Mouse (Mus musculus) mature B cell (primary cell): ENCODE results near the gene Pheta1.
"Not testable (repeated sequence)": the region's sequence is repeated elsewhere in the genome, so short reads cannot be mapped to it uniquely, and the experiment has no call there.

Experiments
- in situ Hi-C: fragments of 300-500 bp; cut with MboI; formaldehyde crosslinking; loops from 2 replicates; pipeline ENCODE4 v1.14.3; 2019

Pheta1 gene

GRCm38 (mm10) chr5:121843138-121843905 lies 5.5 kb upstream of the Pheta1 start:
- in situ Hi-C loops, result loop anchor here (5.0 kb wide), 1 partner anchor 36 kb away; no protein-coding TSS in a partner anchor

DNA sequence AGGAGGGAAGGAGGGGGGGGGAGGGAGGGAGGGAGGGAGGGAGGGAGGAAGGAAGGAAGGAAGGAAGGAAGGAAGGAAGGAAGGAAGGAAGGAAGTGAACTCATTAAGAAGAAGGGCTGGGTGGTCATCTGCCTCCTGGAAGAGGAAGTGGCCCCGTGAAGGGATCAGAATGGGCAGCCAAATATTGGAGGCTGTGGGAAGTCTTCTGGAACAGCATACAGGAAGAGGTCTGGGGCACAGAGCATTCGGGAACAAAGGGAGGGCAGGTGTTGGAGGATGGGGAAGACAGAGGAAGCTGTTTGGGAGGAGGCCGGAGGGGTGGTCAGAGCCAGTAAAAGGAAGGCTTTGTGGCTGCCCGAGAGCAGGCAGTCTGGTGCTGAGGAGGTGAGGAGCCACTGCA lies 3.4 kb upstream of the Pheta1 start:
- in situ Hi-C loops, result no loop called here

DNA sequence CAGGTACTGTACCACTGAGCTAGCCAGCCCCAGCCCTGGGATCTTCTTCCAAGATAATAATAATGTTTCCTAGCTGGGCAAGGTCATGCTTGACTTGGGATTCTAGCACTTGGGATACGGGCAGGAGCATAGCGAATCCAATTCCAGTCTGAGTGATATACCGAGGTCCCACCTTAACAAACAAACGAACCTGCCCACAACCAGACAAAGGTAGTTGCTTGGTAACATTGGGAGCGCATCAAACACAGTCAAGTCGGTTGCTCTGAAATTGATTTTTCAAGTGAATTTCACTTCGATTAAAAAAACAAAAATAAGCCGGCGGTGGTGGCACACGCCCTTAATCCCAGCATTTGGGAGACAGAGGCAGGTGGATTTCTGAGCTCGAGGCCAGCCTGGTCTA lies 2.5 kb upstream of the Pheta1 start:
- in situ Hi-C loops, result no loop called here

GRCm38 (mm10) chr5:121847269-121847668 lies 1.5 kb upstream of the Pheta1 start:
- in situ Hi-C loops, result not testable (repeated sequence)

DNA sequence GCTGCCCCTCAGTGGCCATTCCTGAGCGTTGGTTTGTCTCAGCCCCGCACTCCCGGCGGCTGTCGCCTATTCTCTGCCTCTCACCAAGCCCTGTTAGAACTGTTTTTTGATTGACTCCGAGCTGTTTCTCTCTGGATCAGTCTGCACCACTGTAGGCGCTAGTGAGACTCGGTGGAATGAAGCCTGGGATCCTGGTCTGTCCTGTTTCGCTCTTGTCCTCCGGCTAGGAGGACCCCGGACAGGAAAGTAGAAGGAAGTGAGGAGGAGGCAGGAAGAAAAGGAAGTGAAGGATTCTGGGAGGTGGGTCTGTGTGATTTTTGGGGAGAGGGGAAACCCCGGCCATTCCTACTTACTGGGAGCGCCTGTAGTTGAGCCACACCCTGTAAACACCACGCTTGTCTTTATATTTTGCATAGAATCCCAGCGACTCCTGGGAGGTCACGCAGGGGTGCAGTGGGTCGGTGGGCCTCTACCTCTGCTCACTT lies 707 bp upstream of the Pheta1 start:
- in situ Hi-C loops, result no loop called here

DNA sequence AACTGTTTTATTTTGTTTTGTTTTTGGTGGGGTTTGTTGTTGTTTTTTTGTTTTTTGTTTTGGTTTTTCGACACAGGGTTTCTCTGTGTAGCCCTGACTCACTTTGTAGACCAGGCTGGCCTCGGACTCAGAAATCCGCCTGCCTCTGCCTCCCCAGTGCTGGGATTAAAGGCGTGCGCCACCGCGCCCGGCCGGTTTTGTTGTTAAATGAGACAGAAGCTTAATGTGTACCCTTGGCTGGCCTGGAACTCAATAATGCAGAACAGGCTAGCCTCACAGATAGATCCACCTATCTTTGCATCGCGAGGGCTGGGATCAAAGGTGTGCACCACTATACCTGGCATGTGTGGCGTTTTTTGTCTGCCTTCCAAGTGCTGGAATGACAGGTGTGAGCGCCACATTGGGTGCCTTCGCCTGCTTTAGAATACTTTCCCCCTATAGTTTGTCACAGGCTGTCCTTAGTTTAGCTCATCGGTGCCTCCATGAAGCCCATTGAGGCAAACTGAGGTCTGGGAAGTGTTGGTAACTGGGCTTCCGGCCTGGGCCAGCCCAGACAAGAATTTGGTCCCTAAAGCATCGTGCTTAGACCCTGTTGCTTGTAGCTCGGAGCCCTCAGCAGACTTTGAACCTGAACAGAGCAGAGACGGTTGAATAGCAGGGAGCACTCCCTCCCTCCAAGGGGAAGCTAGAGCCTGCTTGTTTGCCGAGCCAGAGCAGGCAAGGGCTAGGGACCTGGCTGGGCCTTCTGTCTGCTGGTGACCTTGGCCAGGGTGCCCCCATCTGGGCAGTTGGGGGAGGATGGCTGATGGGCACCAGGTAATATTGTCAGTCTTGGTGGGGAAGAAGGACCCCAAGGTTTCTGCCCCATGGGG lies 930 bp downstream of the Pheta1 start:
- in situ Hi-C loops, result no loop called here

GRCm38 (mm10) chr5:121853368-121854051 lies 4.7 kb downstream of the Pheta1 start:
- in situ Hi-C loops, result no loop called here

DNA sequence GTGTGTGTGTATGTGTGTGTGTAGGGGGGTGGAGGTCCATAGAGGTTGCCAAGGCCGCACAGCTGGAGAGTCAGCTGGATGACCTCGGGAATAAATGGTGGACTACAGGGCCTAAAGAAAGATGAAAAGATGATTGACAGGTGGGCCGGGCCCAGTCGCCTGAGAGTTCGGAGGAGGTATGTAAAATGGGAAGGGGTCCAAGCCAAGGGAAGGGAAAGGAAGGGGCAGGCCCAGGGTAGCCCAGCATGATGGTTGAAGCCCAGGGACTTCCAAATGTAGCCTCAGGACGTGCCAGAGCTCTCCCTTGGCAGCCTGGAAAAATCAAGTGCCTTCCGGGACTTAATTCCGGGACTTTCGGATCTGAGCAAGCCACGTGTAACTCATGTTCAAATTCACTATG lies 6.0 kb downstream of the Pheta1 start:
- in situ Hi-C loops, result no loop called here

DNA sequence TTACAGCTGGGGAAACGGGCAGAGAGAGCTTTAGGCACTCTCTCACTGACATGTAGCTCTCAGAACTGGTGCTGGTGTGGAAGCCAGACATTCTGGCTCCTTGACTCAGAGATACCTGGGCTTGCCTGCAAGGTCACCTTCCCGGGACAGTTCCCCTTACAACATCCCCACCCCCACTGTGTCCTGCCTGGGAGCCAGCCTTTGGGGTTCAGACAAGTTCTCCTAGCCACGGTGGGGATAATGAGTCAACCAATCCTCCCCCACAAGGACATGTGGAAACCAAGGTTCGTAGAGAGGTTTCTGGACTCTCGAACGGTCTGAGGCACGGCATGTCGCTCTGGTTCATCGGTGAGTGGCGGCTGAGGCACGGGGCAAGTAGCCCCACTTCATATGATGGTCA lies 8.0 kb downstream of the Pheta1 start:
- in situ Hi-C loops, result no loop called here

DNA sequence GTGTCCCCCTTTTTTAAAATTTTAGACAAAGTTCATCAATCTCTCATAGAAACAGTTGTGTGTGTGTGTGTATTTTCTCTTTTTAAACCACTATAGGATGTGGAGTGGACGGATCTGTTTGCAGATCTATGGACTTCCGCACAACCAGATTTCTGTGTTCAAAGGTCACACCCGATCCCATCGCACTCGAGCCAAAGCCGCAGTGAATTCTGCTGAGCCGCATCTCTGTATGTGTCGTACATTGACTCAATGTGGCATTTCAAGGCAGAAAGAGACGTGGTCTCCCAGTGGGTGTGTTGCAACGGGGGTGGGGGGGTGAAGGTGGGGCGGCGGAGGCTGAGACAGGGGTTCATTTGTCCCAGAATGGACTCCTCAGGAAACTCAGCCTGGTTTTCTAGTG lies 9.6 kb downstream of the Pheta1 start:
- in situ Hi-C loops, result no loop called here

DNA sequence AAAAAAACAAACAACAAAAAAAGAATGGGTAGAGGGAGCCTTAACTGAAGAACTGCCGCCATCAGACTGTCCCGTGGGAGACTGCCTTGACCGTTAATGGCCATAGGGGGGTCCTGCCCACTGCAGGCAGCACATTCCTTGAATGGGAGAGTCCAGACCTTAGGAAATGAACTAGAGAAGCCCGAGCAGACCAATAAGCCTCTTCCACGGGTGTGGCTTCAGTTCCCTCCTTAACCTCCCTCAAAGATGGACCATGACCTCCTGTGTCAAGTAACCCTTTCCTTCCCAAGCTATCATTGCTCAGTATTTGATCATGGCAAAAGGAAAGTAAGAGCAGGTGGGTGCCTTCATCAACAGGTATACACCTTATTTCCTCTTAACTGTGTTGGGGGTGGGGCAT lies 13.2 kb downstream of the Pheta1 start:
- in situ Hi-C loops, result no loop called here

- in situ Hi-C loops, result no loop called here
Measured at GRCm38 (mm10) chr5:121864330-121864729, 15.5 kb downstream of the Pheta1 start.

DNA sequence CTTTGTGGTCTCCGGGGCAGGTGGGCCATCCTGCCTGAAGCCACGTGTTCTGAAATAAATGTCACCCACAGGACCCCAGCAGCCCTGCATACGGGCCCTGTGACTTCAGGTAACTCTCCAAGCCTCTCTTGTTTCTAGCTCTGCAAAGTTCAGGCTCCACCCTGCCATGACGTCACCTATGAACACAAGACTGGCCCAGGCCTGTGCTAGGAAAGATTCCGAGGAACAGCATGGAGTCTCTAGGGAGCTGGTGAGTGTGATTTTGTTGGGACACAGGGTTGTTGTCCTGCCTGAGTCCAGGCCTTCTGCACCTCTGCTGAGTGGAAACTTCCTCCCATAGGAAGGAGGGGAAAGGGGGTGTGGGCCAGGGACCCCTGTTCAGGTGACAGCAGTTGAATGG lies 19.2 kb downstream of the Pheta1 start:
- in situ Hi-C loops, result no loop called here

DNA sequence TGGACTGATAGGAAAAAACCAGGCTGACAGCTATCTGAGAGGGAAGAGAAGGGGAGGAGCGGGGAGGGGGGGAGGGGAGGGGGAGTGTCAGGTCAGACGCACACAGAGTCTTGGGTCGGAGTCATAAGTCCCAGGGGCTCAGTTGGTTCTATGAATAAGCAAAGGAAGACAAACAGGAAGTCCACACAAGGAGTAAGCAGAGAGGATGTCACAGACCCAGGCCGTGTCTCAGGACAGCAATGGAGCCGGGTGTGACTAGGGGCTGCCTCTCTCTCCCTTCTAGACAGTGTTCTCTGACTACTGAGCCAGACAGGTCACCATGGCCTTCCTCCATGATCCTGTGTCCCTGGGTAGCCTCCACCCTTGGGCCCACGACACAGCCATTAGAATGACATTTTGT lies 22.0 kb downstream of the Pheta1 start:
- in situ Hi-C loops, result no loop called here

DNA sequence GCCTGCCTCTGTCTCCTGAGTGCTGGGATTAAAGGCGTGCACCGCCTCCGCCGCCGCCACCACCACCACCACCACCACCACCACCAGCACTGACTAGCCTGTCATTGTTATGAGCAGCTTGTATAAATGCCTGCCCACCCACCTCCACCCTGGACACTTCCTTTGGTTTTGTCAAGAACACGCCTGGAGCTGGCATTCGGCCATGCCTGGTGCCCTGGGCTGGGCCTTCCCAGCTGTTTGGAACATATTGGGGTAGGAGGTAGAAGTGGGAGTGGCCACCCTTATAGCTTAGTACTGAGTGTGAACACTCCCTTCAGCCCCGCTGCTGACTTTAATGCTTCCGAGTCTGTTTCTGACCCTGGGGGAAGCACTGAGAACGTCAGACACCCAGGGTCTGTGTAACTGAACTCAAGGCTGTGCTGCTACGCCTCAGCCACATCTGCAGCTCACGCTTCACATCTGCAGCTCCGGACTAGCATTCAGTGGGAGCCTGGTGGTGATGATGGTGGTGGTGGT lies 22.8 kb downstream of the Pheta1 start:
- in situ Hi-C loops, result no loop called here

- in situ Hi-C loops, result no loop called here
Measured at GRCm38 (mm10) chr5:121872158-121872557, 23.4 kb downstream of the Pheta1 start.

GRCm38 (mm10) chr5:121875041-121875440 lies 26.3 kb downstream of the Pheta1 start:
- in situ Hi-C loops, result no loop called here

DNA sequence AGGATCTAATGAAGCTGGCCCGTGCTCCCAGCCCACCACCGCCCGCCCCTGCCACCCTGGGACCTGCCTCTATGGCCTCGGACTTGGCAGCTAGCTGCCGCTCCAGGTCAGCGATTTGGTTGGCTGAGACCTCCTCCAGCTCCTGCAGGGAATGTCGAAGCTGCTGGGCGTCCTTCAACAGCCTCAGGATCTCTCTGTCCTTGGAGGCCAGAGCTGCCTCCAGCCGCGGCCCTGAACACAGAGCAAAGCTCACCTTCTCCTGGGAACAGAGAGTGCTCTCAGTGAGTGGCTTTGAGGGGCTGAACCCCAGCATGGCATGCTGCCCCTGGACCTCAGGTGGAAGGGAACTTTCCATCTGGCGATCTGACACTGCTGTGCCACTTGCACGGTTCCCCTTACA lies 28.1 kb downstream of the Pheta1 start:
- in situ Hi-C loops, result no loop called here

- in situ Hi-C loops, result no loop called here
Measured at GRCm38 (mm10) chr5:121878703-121879102, 29.9 kb downstream of the Pheta1 start.

DNA sequence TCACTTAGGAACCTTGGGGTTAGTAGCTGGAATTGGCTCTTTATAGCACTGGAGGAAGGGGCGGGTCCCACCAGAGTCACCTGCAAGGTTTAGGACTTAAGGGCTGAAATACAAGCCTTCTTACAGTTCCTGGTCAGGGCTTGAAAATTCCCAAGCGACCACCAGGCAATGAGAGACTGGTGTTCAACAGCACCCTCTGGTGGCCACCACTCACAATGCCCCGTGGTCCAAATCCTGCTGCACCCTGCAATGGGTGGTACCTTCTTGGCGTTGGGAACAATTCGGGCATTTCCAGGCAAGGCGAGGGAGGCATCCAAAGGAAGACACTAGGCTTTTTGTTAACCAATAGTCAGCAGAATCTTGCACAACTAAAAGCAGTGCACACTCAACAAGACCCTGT lies 30.4 kb downstream of the Pheta1 start:
- in situ Hi-C loops, result no loop called here

DNA sequence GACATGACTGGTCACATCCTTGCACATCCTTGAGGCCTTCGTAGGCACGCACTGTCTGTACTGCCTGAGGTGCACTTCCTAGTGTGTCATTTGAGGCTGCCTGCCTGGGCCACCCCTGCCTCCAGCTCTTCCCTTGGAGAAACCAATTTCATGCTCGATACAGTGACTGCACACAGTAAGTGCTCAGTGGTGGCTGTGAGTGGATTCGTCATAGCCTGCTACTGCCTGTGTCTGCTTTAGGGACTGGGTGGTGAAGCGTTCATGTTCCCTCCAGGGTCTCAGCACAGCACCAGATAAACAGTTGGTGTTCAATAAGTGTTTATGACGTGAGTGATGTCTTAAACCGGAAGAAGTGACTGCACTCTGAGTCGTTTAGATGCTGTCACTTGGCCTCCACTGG lies 34.6 kb downstream of the Pheta1 start:
- in situ Hi-C loops, result no loop called here

GRCm38 (mm10) chr5:121889375-121889774 lies 40.6 kb downstream of the Pheta1 start:
- in situ Hi-C loops, result no loop called here
